In genomic region chr9:69703731-69704130, GRCm38 (mm10) we compare ENCODE assay signal across 35 mouse cellular contexts. TPM values are rescaled to one million over a fixed set of nuclear protein-coding genes. Genes with fewer than 3 reads are reported as not detected.
A peak's percentile ranks its signal among the peaks of the same experiment; 100 is the strongest.
DNase-seq lines count a peak whose midpoint lies in the region; ATAC-seq lines count a peak whose summit lies in the region.
"Had no signal": no experiment of that assay in that cellular context is flagged by ENCODE, and none has a peak within 500 bp of the region (broad histone marks: within the 10 kb centered on the region; RNA-seq: fewer than 3 reads in every experiment).

No protein-coding gene starts in this region.

- no peaks in the 10 kb centered on the region for H3K27me3 ChIP-seq in intestine, embryonic 16.5 days (replicated peaks; ENCODE audit: control insufficient read depth, insufficient read depth, low read length)
- H3K27me3 ChIP-seq in stomach, embryonic 14.5 days (ENCODE audit: control insufficient read depth, insufficient read depth, low read length): no peaks in the 10 kb centered on the region
- H3K27me3 ChIP-seq: embryonic facial prominence, embryonic 13.5 days; heart, embryonic 13.5 days; hindbrain, embryonic 12.5 days; hindbrain, embryonic 15.5 days had no signal

- H3K9me3 ChIP-seq in intestine, embryonic 16.5 days (ENCODE audit: control insufficient read depth, low read length): no peaks in the 10 kb centered on the region
- no peaks in the 10 kb centered on the region for H3K9me3 ChIP-seq in stomach, embryonic 14.5 days (ENCODE audit: control insufficient read depth, low read depth, low read length)
- H3K9me3 ChIP-seq: embryonic facial prominence, embryonic 10.5 days; embryonic facial prominence, embryonic 13.5 days; heart, embryonic 10.5 days; heart, embryonic 13.5 days; hindbrain, embryonic 12.5 days; hindbrain, embryonic 15.5 days had no signal

- intact Hi-C loops in heart, postnatal 10 days (cut with DNase I): no loop called here
- intact Hi-C loops in left cerebral cortex, postnatal 36 days (cut with DNase I): no loop called here

- 51% methylated on average over 7 of the region's 7 CpGs for WGBS in intestine, embryonic 16.5 days
- WGBS in stomach, embryonic 14.5 days: 64% methylated on average over 7 of the region's 7 CpGs

- H3K4me1 ChIP-seq in intestine, embryonic 16.5 days (ENCODE audit: control insufficient read depth, insufficient read depth, low read length): no peaks in the 10 kb centered on the region
- H3K4me1 ChIP-seq in stomach, embryonic 14.5 days (ENCODE audit: control insufficient read depth, insufficient read depth, low read length): 0 out of 2 replicates have a peak, but pooled peaks cover 3% of the 10 kb centered on the region
- H3K4me1 ChIP-seq: embryonic facial prominence, embryonic 10.5 days; embryonic facial prominence, embryonic 13.5 days; forebrain, embryonic 13.5 days; heart, embryonic 10.5 days; heart, embryonic 13.5 days; hindbrain, embryonic 12.5 days; hindbrain, embryonic 15.5 days had no signal

- peak; percentile 25 for DNase-seq in heart, adult 11 months
- DNase-seq in heart, postnatal 10 days: no peak
- no peak for DNase-seq in ovary, postnatal 14 days (ENCODE audit: low spot score)
- no peak for DNase-seq in left cerebral cortex, postnatal 36 days (ENCODE audit: low spot score in 2 of 2)
- no peak for DNase-seq in layer of hippocampus, adult 9-10 months (ENCODE audit: low spot score)
- DNase-seq: adrenal gland, adult 8-10 months; adrenal gland, postnatal 25 days; B cell, adult 2 months; cerebellum, adult 11-12 months; cerebellum, adult 8-10 months; cerebellum, postnatal 10 days; cerebellum, postnatal 36 days; embryo, embryonic 11 days; forebrain, postnatal 0 days; gastrocnemius, postnatal 25 days; heart, adult 2 months had no signal

- no peak overlapping the region for H3K4me2 ChIP-seq in intestine, embryonic 16.5 days (ENCODE audit: low read depth, low read length)
- H3K4me2 ChIP-seq in stomach, embryonic 14.5 days (replicated peaks; ENCODE audit: low read depth, low read length): no peak overlapping the region
- H3K4me2 ChIP-seq: embryonic facial prominence, embryonic 13.5 days; forebrain, embryonic 13.5 days; heart, embryonic 13.5 days; hindbrain, embryonic 12.5 days; hindbrain, embryonic 15.5 days had no signal

- no peak overlapping the region for H3K27ac ChIP-seq in intestine, embryonic 16.5 days (ENCODE audit: low read length)
- H3K27ac ChIP-seq in stomach, embryonic 14.5 days (ENCODE audit: low read length): no peak overlapping the region
- H3K27ac ChIP-seq: embryonic facial prominence, embryonic 10.5 days; embryonic facial prominence, embryonic 13.5 days; forebrain, embryonic 13.5 days; heart, adult 2 months; heart, embryonic 10.5 days; heart, embryonic 13.5 days; hindbrain, embryonic 12.5 days; hindbrain, embryonic 15.5 days had no signal

- H3K9ac ChIP-seq in intestine, embryonic 16.5 days (ENCODE audit: low read depth, low read length): no peak overlapping the region
- H3K9ac ChIP-seq in stomach, embryonic 14.5 days (replicated peaks; ENCODE audit: low read depth, low read length): no peak overlapping the region
- H3K9ac ChIP-seq: embryonic facial prominence, embryonic 13.5 days; forebrain, embryonic 13.5 days; forebrain, postnatal 0 days; heart, embryonic 13.5 days; hindbrain, embryonic 12.5 days; hindbrain, embryonic 15.5 days had no signal

- no peaks in the 10 kb centered on the region for H3K36me3 ChIP-seq in intestine, embryonic 16.5 days (ENCODE audit: control insufficient read depth, insufficient read depth, low read length)
- H3K36me3 ChIP-seq in stomach, embryonic 14.5 days (ENCODE audit: control insufficient read depth, insufficient read depth, low read length): no peaks in the 10 kb centered on the region
- H3K36me3 ChIP-seq: embryonic facial prominence, embryonic 10.5 days; embryonic facial prominence, embryonic 13.5 days; heart, embryonic 10.5 days; heart, embryonic 13.5 days; hindbrain, embryonic 12.5 days; hindbrain, embryonic 15.5 days had no signal

- H3K4me3 ChIP-seq in intestine, embryonic 16.5 days (ENCODE audit: low read length): no peak overlapping the region
- no peak overlapping the region for H3K4me3 ChIP-seq in stomach, embryonic 14.5 days (ENCODE audit: low read depth, low read length)
- H3K4me3 ChIP-seq: embryonic facial prominence, embryonic 10.5 days; embryonic facial prominence, embryonic 13.5 days; erythroblast, embryonic 14.5 days; forebrain, embryonic 13.5 days; heart, adult 2 months; heart, embryonic 10.5 days; heart, embryonic 13.5 days; hindbrain, embryonic 12.5 days; hindbrain, embryonic 15.5 days had no signal

- ATAC-seq in intestine, embryonic 16.5 days: peak; percentile 71; the same call in 1 of the 2 replicates
- ATAC-seq in stomach, embryonic 14.5 days (ENCODE audit: insufficient number of reproducible peaks, insufficient read depth, low FRiP score, low read depth): 0 out of 2 replicates have a peak, but pooled peaks have one; percentile 6
- ATAC-seq: activated CD4-positive, CD25-positive, alpha-beta regulatory T cell, adult 4 months; forebrain, embryonic 13.5 days; forebrain, postnatal 0 days had no signal

RNA-seq across cellular contexts. Expression of gene Foxb1, which starts 57.0 kb away (rescaled TPM):
- total RNA-seq in heart, postnatal 10 days (2021): not detected
- polyA plus RNA-seq in intestine, embryonic 16.5 days (2015; fragmentation: Nextera tagmentation; extraction: Ambion mirVana): not detected in 2 replicates
- polyA plus RNA-seq in stomach, embryonic 14.5 days (2014; fragmentation: Nextera tagmentation; extraction: Ambion mirVana): not detected in 2 replicates
- not detected for total RNA-seq in left cerebral cortex, postnatal 36 days (2021)
- total RNA-seq: adrenal gland, adult 8-10 months; adrenal gland, postnatal 25 days; gastrocnemius, adult 8-10 months; gastrocnemius, postnatal 25 days; heart, adult 2 months; heart, postnatal 25 days; hematopoietic stem cell, adult 5-6 weeks; MEL had no signal
- polyA plus RNA-seq: activated CD4-positive, CD25-positive, alpha-beta regulatory T cell, adult 4 months; cortical plate, adult 2 months; erythroblast, embryonic 14.5 days; frontal cortex, adult 2 months; gonadal fat pad, adult 2 months; heart, adult 2 months; heart, embryonic 10.5 days; heart, embryonic 13.5 days; heart, embryonic 16.5 days had no signal
